Mouse (Mus musculus) bone marrow macrophage, adult 2 months (primary cell): ENCODE data around the gene Pkn2.

ENCODE experiments used
- CTCF ChIP-seq: IDR thresholded peaks from 2 replicates; pipeline ENCODE4 v1.5.1; 2012; ENCODE audit warnings: low read depth, mild to moderate bottlenecking, low read length, moderate library complexity
- POLR2A ChIP-seq: IDR thresholded peaks from 2 replicates; pipeline ENCODE4 v1.6.1; 2012; ENCODE audit warnings: mild to moderate bottlenecking, low read depth, low read length, borderline replicate concordance

DNA sequence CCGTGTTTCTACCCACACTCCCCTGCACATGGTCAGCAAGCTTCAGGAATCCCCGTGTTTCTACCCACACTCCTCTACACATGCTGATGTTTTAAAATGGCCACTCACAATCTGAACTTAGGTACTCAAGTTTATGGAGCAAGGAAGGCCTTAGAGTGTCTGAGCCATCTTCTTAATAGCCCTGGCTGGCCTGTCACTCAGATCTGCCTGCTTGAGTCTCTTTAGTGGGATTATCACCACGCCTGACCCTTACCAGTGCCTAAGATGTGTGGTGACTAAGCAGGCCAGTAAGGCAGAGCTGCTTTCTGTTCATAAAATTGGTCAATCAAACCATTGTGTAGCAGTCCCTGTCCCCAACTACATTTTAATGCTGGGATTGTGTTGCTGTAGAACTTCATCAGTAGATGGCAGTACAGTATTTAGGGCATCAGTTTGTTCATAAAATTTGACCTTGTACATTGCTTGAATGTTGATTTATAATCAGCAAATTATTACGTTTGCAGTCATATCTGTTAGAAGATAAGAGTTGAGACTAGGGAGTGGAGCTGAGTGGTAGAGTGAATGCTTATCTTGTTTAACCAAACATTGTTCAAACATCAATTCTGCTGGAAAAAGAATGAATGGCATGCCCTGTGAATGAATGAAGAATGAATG is 108.1 kb downstream of the Pkn2 start:
- TF ChIP-seq POLR2A (no peak), CTCF (no peak)
